Mouse (Mus musculus) liver, adult 2 months (tissue): Measurements from ENCODE around the gene Mtm1. TPM values are rescaled to one million over a fixed set of nuclear protein-coding genes. Genes with fewer than 3 reads are reported as not detected.

Experiments
- DNase-seq: peaks from one replicate; pipeline ENCODE4 v3.0.0-alpha.2; 2011; ENCODE audit warnings: low read depth, low spot score; ENCODE audit errors: extremely low read depth
- H3K27ac ChIP-seq: fragments of 200-500 bp; replicated peaks from 2 replicates; pipeline ENCODE4 v1.5.1; 2012; ENCODE audit warnings: low read depth, mild to moderate bottlenecking, control low read depth, inconsistent platforms, low read length; ENCODE audit not compliant: insufficient read depth
- H3K27me3 ChIP-seq: fragments of 200-500 bp; 2 replicates; pipeline ENCODE4 v1.6.1; 2012; ENCODE audit warnings: mild to moderate bottlenecking, moderate library complexity, low read length, inconsistent platforms; ENCODE audit not compliant: control insufficient read depth, insufficient read depth
- H3K36me3 ChIP-seq: fragments of 200-500 bp; 2 replicates; pipeline ENCODE4 v1.6.1; 2012; ENCODE audit warnings: low read length, inconsistent platforms; ENCODE audit not compliant: control insufficient read depth, insufficient read depth
- H3K4me1 ChIP-seq: fragments of 200-500 bp; 2 replicates; pipeline ENCODE4 v1.6.1; 2011; ENCODE audit warnings: low read length; ENCODE audit not compliant: control insufficient read depth, insufficient read depth
- H3K4me3 ChIP-seq: fragments of 200-500 bp; 2 replicates; pipeline ENCODE4 v1.5.1; 2011; ENCODE audit warnings: low read depth, mild to moderate bottlenecking, control low read depth, low read length, moderate library complexity; ENCODE audit not compliant: insufficient read depth
- H3K79me2 ChIP-seq: fragments of 200-500 bp; 2 replicates; pipeline ENCODE4 v1.6.1; 2012; ENCODE audit warnings: inconsistent platforms, mild to moderate bottlenecking, low read length, moderate library complexity; ENCODE audit not compliant: control insufficient read depth, insufficient read depth
- H3K9ac ChIP-seq: fragments of 200-500 bp; 2 replicates; pipeline ENCODE4 v1.6.1; 2012; ENCODE audit warnings: low read depth, mild to moderate bottlenecking, control low read depth, inconsistent platforms, low read length
- CTCF ChIP-seq: fragments of 200-500 bp; IDR thresholded peaks from 2 replicates; pipeline ENCODE4 v1.5.1; 2011; ENCODE audit warnings: low read depth, low read length, control low read depth
- POLR2A ChIP-seq: fragments of 200-500 bp; IDR thresholded peaks from 2 replicates; pipeline ENCODE4 v1.6.1; 2011; ENCODE audit warnings: low read length, control low read depth; ENCODE audit not compliant: insufficient read depth; ENCODE audit errors: extremely low read depth
- WGBS: fragments of 180-500 bp; shearing (Covaris S2); methylation state at CpG from one replicate; pipeline ENCODE4 v1.1.7; 2018; 5-methylcytosine and 5-hydroxymethylcytosine counted together
- polyA plus RNA-seq: library from polyadenylated mRNA; depleted of rRNA; stranded (reverse); fragments of >200 nt; gene quantifications from 2 replicates; pipeline ENCODE4 v1.2.3, GENCODE M21; 2012
- total RNA-seq: library from RNA; depleted of rRNA; stranded (reverse); fragments of >200 nt; gene quantifications from 2 replicates; pipeline ENCODE4 v1.2.3, GENCODE M21; 2014

The Mtm1 gene
- total and polyA plus RNA-seq, 2 experiments, result 2.4 to 18.6 TPM

GRCm38 (mm10) chrX:71218853-71219252 lies 8.3 kb downstream of the Mtm1 start:
- peaks cover 4% of the 10 kb centered on the region; the same call in 1 of the 2 replicates for H3K79me2 ChIP-seq
- H3K27ac ChIP-seq, result no peak overlapping the region
- 84% methylated on average over 3 of the region's 3 CpGs for WGBS
- TF ChIP-seq CTCF, result no peak
- TF ChIP-seq POLR2A, result no peak
- H3K4me1 ChIP-seq, result peaks cover 15% of the 10 kb centered on the region; the same call in 1 of the 2 replicates
- H3K27me3 ChIP-seq, result no peaks in the 10 kb centered on the region
- H3K4me3 ChIP-seq, result no peak overlapping the region
- no peak overlapping the region for H3K9ac ChIP-seq
- DNase-seq, result no peak
- H3K36me3 ChIP-seq, result no peaks in the 10 kb centered on the region

GRCm38 (mm10) chrX:71220896-71221295 lies 10.3 kb downstream of the Mtm1 start:
- peaks cover 4% of the 10 kb centered on the region; the same call in 1 of the 2 replicates for H3K79me2 ChIP-seq
- no peak overlapping the region for H3K9ac ChIP-seq
- no peak overlapping the region; the same call in 1 of the 2 replicates for H3K27ac ChIP-seq
- no peak overlapping the region for H3K4me3 ChIP-seq
- DNase-seq, result peak; percentile 79
- no peaks in the 10 kb centered on the region for H3K27me3 ChIP-seq
- WGBS, result 12% methylated on average over 3 of the region's 3 CpGs
- no peaks in the 10 kb centered on the region for H3K36me3 ChIP-seq
- no peak for TF ChIP-seq POLR2A
- TF ChIP-seq CTCF, result no peak
- H3K4me1 ChIP-seq, result peaks cover 14% of the 10 kb centered on the region; the same call in 1 of the 2 replicates

GRCm38 (mm10) chrX:71222648-71223408 lies 12.3 kb downstream of the Mtm1 start:
- DNase-seq, result peak; percentile 63
- no peaks in the 10 kb centered on the region for H3K36me3 ChIP-seq
- H3K9ac ChIP-seq, result no peak overlapping the region
- H3K27me3 ChIP-seq, result no peaks in the 10 kb centered on the region
- peaks cover 8% of the 10 kb centered on the region; the same call in 1 of the 2 replicates for H3K4me1 ChIP-seq
- no peak overlapping the region; the same call in 1 of the 2 replicates for H3K27ac ChIP-seq
- 45% methylated on average over 4 of the region's 4 CpGs for WGBS
- TF ChIP-seq CTCF (no peak), POLR2A (no peak)
- peaks cover 4% of the 10 kb centered on the region; the same call in 1 of the 2 replicates for H3K79me2 ChIP-seq
- no peak overlapping the region for H3K4me3 ChIP-seq

GRCm38 (mm10) chrX:71226881-71227280 lies 16.3 kb downstream of the Mtm1 start:
- no peak for DNase-seq
- Histone ChIP-seq H3K27ac (no peak overlapping the region), H3K79me2 (no peaks in the 10 kb centered on the region; the same call in 1 of the 2 replicates), H3K27me3 (no peaks in the 10 kb centered on the region), H3K36me3 (no peaks in the 10 kb centered on the region), H3K9ac (no peak overlapping the region), H3K4me3 (no peak overlapping the region), H3K4me1 (peaks cover 6% of the 10 kb centered on the region; the same call in 1 of the 2 replicates)
- TF ChIP-seq POLR2A (no peak), CTCF (no peak)
- 92% methylated on average over 5 of the region's 5 CpGs for WGBS

- no peaks in the 10 kb centered on the region for H3K27me3 ChIP-seq
- no peak overlapping the region for H3K27ac ChIP-seq
- no peaks in the 10 kb centered on the region; the same call in 1 of the 2 replicates for H3K79me2 ChIP-seq
- H3K4me3 ChIP-seq, result no peak overlapping the region
- DNase-seq, result peak; percentile 60
- WGBS, result 11% methylated on average over 3 of the region's 3 CpGs
- H3K9ac ChIP-seq, result no peak overlapping the region
- H3K4me1 ChIP-seq, result 0 out of 2 replicates have a peak, but pooled peaks cover 3% of the 10 kb centered on the region
- H3K36me3 ChIP-seq, result no peaks in the 10 kb centered on the region
- TF ChIP-seq CTCF, result no peak
- no peak for TF ChIP-seq POLR2A
These were observed 17.6 kb downstream of the Mtm1 start for GRCm38 (mm10) chrX:71228200-71228599.

- TF ChIP-seq CTCF, result no peak
- no peak for TF ChIP-seq POLR2A
- Histone ChIP-seq H3K9ac (no peak overlapping the region), H3K79me2 (no peaks in the 10 kb centered on the region; the same call in 1 of the 2 replicates), H3K4me3 (no peak overlapping the region), H3K36me3 (0 out of 2 replicates have a peak, but pooled peaks cover 2% of the 10 kb centered on the region), H3K27ac (no peak overlapping the region), H3K4me1 (0 out of 2 replicates have a peak, but pooled peaks cover 3% of the 10 kb centered on the region), H3K27me3 (no peaks in the 10 kb centered on the region)
- WGBS, result 78% methylated on average over 2 of the region's 2 CpGs
- DNase-seq, result no peak
These were observed 20.3 kb downstream of the Mtm1 start for GRCm38 (mm10) chrX:71230847-71231246.
